Mouse (Mus musculus) ES-E14 (cell line): ENCODE data around the gene Chga. TPM values are rescaled to one million over a fixed set of nuclear protein-coding genes. Genes with fewer than 3 reads are reported as not detected.

Source experiments
- DNase-seq: peaks from one replicate; pipeline ENCODE4 v3.0.0-alpha.2; 2013; ENCODE audit warnings: low read depth, low spot score
- H3K27ac ChIP-seq: 2 replicates; pipeline ENCODE4 v1.5.1; 2012; ENCODE audit warnings: low read depth, mild to moderate bottlenecking, low read length, moderate library complexity, mixed read lengths; ENCODE audit not compliant: poor library complexity, insufficient read depth, severe bottlenecking
- H3K36me3 ChIP-seq: 2 replicates; pipeline ENCODE4 v1.6.1; 2012; ENCODE audit warnings: mild to moderate bottlenecking, low read length, moderate library complexity, mixed read lengths; ENCODE audit not compliant: control insufficient read depth, poor library complexity, insufficient read depth, severe bottlenecking
- H3K4me1 ChIP-seq, 2 experiments: fragments of 150-350 bp in 1 of 2; sonication (generic) in 1 of 2; 2 replicates each; pipeline ENCODE4 v1.6.1; 2012; ENCODE audit warnings: low read length in 2 of 2, mild to moderate bottlenecking in 1 of 2, mixed read lengths in 1 of 2; ENCODE audit not compliant: control insufficient read depth in 2 of 2, insufficient read depth in 2 of 2, poor library complexity in 1 of 2
- H3K4me3 ChIP-seq, 2 experiments: fragments of 150-350 bp in 1 of 2; sonication (generic) in 1 of 2; 2 replicates each; pipeline ENCODE4 v1.5.1; 2012; ENCODE audit warnings: low read length in 2 of 2, low read depth in 1 of 2, mild to moderate bottlenecking in 1 of 2, mixed read lengths in 1 of 2; ENCODE audit not compliant: insufficient read depth in 1 of 2, poor library complexity in 1 of 2, severe bottlenecking in 1 of 2
- H3K9ac ChIP-seq: 2 replicates; pipeline ENCODE4 v1.6.1; 2012; ENCODE audit warnings: low read depth, mild to moderate bottlenecking, low read length, mixed read lengths; ENCODE audit not compliant: poor library complexity, insufficient read depth, severe bottlenecking
- H3K9me3 ChIP-seq: fragments of 150-350 bp; sonication (generic); 2 replicates; pipeline ENCODE4 v1.6.1; 2012; ENCODE audit warnings: low read depth, mild to moderate bottlenecking, low read length; ENCODE audit not compliant: control insufficient read depth, insufficient read depth
- CHD2 ChIP-seq: IDR thresholded peaks from 2 replicates; pipeline ENCODE4 v1.6.1; 2014; ENCODE audit warnings: mild to moderate bottlenecking, low read depth, low read length, inconsistent platforms
- HCFC1 ChIP-seq: IDR thresholded peaks from 2 replicates; pipeline ENCODE4 v1.6.1; 2012; ENCODE audit warnings: low read length, inconsistent platforms, borderline replicate concordance; ENCODE audit not compliant: insufficient read depth
- MAFK ChIP-seq: IDR thresholded peaks from 2 replicates; pipeline ENCODE4 v1.6.1; 2014; ENCODE audit warnings: mild to moderate bottlenecking, low read depth, low read length, inconsistent platforms; ENCODE audit not compliant: insufficient read depth
- ZC3H11A ChIP-seq: IDR thresholded peaks from 2 replicates; pipeline ENCODE4 v1.6.1; 2012; ENCODE audit warnings: low read depth, mild to moderate bottlenecking, inconsistent platforms, low read length, borderline replicate concordance
- ZNF384 ChIP-seq: IDR thresholded peaks from 2 replicates; pipeline ENCODE4 v1.6.1; 2012; ENCODE audit warnings: low read depth, low read length, inconsistent platforms
- in situ Hi-C, 2 experiments: fragments of 600-800 bp; cut with MboI; formaldehyde crosslinking; loops; one replicate each; pipeline ENCODE4 v1.15.1; 2025; ENCODE audit warnings: low sequenced_read_pairs in 2 of 2, inconsistent platforms in 1 of 2; ENCODE audit not compliant: unreplicated experiment in 2 of 2
- total RNA-seq: library from RNA; depleted of rRNA; stranded (reverse); fragments of 300-350 nt; gene quantifications from 2 replicates; pipeline ENCODE4 v1.2.3, GENCODE M21; 2012; rRNA removed

Chga gene
- 11.9 and 26.5 TPM in 2 replicates for total RNA-seq

DNA sequence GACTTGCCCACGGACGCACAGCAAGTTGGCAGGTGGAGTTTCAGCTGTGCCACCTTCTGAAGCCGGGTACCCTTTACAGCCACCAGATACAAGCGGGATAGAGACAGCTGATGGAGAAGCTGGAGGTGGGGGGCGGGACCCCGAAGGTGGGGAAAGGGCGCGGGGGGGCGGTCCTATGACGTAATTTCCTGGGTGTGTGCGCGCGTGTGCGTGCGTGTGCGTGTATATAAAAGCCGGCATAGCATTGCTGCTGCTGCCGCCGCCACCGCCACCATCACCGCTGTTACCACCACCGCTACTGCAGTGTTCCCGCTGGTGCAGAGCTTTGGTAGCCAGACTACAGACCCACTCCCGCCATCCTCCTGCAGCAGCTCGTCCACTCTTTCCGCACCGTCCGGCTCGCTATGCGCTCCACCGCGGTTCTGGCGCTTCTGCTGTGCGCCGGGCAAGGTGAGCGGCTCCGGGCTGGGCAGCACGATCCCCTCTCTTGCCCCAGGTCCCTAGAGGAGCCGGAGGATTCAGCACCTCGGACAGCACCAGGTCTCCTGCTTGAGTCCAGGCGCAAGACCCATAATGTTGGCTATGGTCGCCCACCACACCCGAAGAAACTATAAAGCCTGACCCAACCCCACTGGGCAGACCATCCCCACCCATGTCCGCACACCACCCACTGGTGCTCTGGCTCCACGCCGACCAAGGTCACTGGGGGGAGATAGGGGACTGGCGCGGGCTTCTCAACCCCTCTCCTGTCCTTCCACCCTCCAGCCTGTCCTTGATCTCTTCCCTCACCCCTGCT is at the start of gene Chga:
Gene Chga, plus strand, starts transcription at position 249 of the 796 bp plus-strand sequence.
- DNase-seq: peak; percentile 90
- peaks cover 0 to 5% of the 10 kb centered on the region in 2 experiments; a peak in 2 of 4 replicates for H3K4me1 ChIP-seq
- in situ Hi-C loops: no loop called here
- H3K27ac ChIP-seq: no peak within 1 kb of the TSS
- peak within 1 kb of the TSS; percentile 63 for H3K9ac ChIP-seq
- no peaks in the 10 kb centered on the region for H3K36me3 ChIP-seq
- H3K9me3 ChIP-seq: no peaks in the 10 kb centered on the region
- H3K4me3 ChIP-seq: peak within 1 kb of the TSS; percentile 87 to 100
- no peak for TF ChIP-seq MAFK
- TF ChIP-seq HCFC1: 0 out of 2 replicates have a peak, but pooled peaks have one; percentile 57

GRCm38 (mm10) chr12:102505131-102505713 is 49.5 kb upstream of the Chga start:
- H3K9me3 ChIP-seq: no peaks in the 10 kb centered on the region
- H3K4me1 ChIP-seq: peaks cover 7 to 10% of the 10 kb centered on the region in 2 experiments; a peak in 3 of 4 replicates
- DNase-seq: peak; percentile 24
- H3K36me3 ChIP-seq: no peaks in the 10 kb centered on the region
- H3K9ac ChIP-seq: no peak overlapping the region
- no peak overlapping the region for H3K4me3 ChIP-seq
- in situ Hi-C loops: loop anchor here (10.0 to 25.0 kb wide), 2 partner anchors 220 to 232 kb away; partner anchors contain the start of genes Moap1 (in 1 of the 2) and Tmem251 (in 1 of the 2)
- H3K27ac ChIP-seq: 0 out of 2 replicates have a peak overlapping the region, but pooled peaks have one; percentile 1
- TF ChIP-seq MAFK: no peak
- no peak for TF ChIP-seq HCFC1
- no peak for TF ChIP-seq ZC3H11A
- TF ChIP-seq CHD2: no peak
- no peak for TF ChIP-seq ZNF384

DNA sequence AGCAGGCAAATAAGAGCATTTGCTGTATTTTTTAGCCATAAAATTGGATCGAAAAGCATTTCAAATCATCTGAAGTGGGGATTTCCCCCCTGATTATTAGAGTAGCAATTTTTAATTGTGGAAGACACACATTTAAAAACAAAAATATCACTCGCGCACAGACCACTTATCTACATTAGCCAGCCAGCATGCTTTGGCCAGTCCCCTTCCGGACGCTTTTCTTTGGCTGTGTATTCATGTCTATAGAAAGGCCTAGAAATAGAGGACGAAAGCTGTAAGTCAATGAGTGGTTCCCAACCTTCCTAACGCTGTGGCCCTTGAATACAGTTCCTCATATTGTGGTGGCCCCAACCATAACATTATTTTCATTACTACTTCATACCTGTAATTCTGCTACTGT is 48.8 kb upstream of the Chga start:
- H3K9ac ChIP-seq: no peak overlapping the region
- no peak for DNase-seq
- in situ Hi-C loops: loop anchor here (10.0 to 25.0 kb wide), 2 partner anchors 219 to 231 kb away; partner anchors contain the start of genes Moap1 (in 1 of the 2) and Tmem251 (in 1 of the 2)
- no peak overlapping the region for H3K4me3 ChIP-seq
- H3K36me3 ChIP-seq: no peaks in the 10 kb centered on the region
- H3K27ac ChIP-seq: no peak overlapping the region
- H3K9me3 ChIP-seq: no peaks in the 10 kb centered on the region
- TF ChIP-seq ZNF384 (no peak), MAFK (no peak), ZC3H11A (no peak), CHD2 (no peak), HCFC1 (no peak)
- H3K4me1 ChIP-seq: peaks cover 7 to 10% of the 10 kb centered on the region in 2 experiments; a peak in 3 of 4 replicates

GRCm38 (mm10) chr12:102511363-102511762 is 43.4 kb upstream of the Chga start:
- Histone ChIP-seq H3K27ac (no peak overlapping the region), H3K9ac (no peak overlapping the region), H3K4me3 (no peak overlapping the region), H3K9me3 (no peaks in the 10 kb centered on the region), H3K4me1 (peaks cover 0 to 2% of the 10 kb centered on the region in 2 experiments; a peak in 1 of 4 replicates), H3K36me3 (no peaks in the 10 kb centered on the region)
- DNase-seq: no peak
- TF ChIP-seq MAFK (no peak), ZNF384 (no peak), CHD2 (no peak), ZC3H11A (no peak), HCFC1 (no peak)
- in situ Hi-C loops: loop anchor here in 1 of 2 experiments (25.0 kb wide), 1 partner anchor 226 kb away; the partner anchor contains the start of genes Moap1 and Tmem251
